Mouse (Mus musculus) CH12.LX (cell line): ENCODE data around the gene Zbtb34. TPM values are rescaled to one million over a fixed set of nuclear protein-coding genes. Genes with fewer than 3 reads are reported as not detected.

Experiments used
- DNase-seq: peaks from one replicate; pipeline ENCODE4 v3.0.0-alpha.2; 2013; ENCODE audit errors: extremely low read depth
- H3K27ac ChIP-seq: 2 replicates; pipeline ENCODE4 v1.5.1; 2012; ENCODE audit warnings: low read depth, mild to moderate bottlenecking, control low read depth, moderate library complexity; ENCODE audit not compliant: insufficient read depth
- H3K27me3 ChIP-seq: replicated peaks from 2 replicates; pipeline ENCODE3; 2012; ENCODE audit warnings: inconsistent platforms
- H3K36me3 ChIP-seq, 2 experiments: replicated peaks in 1 of 2; 2 replicates each; pipeline versions ENCODE3 to v1.6.1; 2012; ENCODE audit warnings: inconsistent platforms in 1 of 2, low read length in 1 of 2, mild to moderate bottlenecking in 1 of 2, mixed read lengths in 1 of 2, moderate library complexity in 1 of 2; ENCODE audit not compliant: control insufficient read depth in 1 of 2, insufficient read depth in 1 of 2
- H3K4me1 ChIP-seq, 2 experiments: 2 replicates each; pipeline ENCODE4 v1.6.1; 2012; ENCODE audit warnings: inconsistent platforms in 1 of 2, moderate library complexity in 1 of 2; ENCODE audit not compliant: insufficient read depth in 2 of 2, control insufficient read depth in 1 of 2
- H3K4me2 ChIP-seq: 2 replicates; pipeline ENCODE4 v1.6.1; 2012; ENCODE audit warnings: low read depth, mild to moderate bottlenecking, control low read depth; ENCODE audit not compliant: poor library complexity, insufficient read depth, severe bottlenecking
- H3K4me3 ChIP-seq, 3 experiments: fragments of 150-350 bp in 1 of 3; sonication (generic) in 1 of 3; replicated peaks in 1 of 3; 2 replicates each; pipeline versions ENCODE3 to v1.5.1; 2011 to 2012; ENCODE audit warnings: low read depth in 2 of 3, low read length in 2 of 3, mild to moderate bottlenecking in 2 of 3, moderate library complexity in 2 of 3, control low read depth in 1 of 3, improper control_type of control experiment in 1 of 3, inconsistent platforms in 1 of 3, mixed read lengths in 1 of 3; ENCODE audit not compliant: poor library complexity in 1 of 3
- H3K79me2 ChIP-seq: replicated peaks from 2 replicates; pipeline ENCODE4 v1.6.1; 2012; ENCODE audit warnings: mild to moderate bottlenecking, moderate library complexity; ENCODE audit not compliant: control insufficient read depth, poor library complexity, insufficient read depth, severe bottlenecking; ENCODE audit errors: extremely low read depth
- H3K9ac ChIP-seq: 2 replicates; pipeline ENCODE4 v1.6.1; 2012; ENCODE audit warnings: low read depth, mild to moderate bottlenecking, control low read depth, moderate library complexity; ENCODE audit not compliant: insufficient read depth
- H3K9me3 ChIP-seq: replicated peaks from 2 replicates; pipeline ENCODE3; 2012; ENCODE audit warnings: low read length, inconsistent platforms, mixed read lengths
- BHLHE40 ChIP-seq: IDR thresholded peaks from 2 replicates; pipeline ENCODE4 v1.6.1; 2011; ENCODE audit warnings: mild to moderate bottlenecking, low read depth, low read length, improper control_type of control experiment
- CHD1 ChIP-seq: IDR thresholded peaks from 2 replicates; pipeline ENCODE4 v1.6.1; 2012; ENCODE audit warnings: low read depth, low read length, improper control_type of control experiment, inconsistent platforms
- CTCF ChIP-seq, 2 experiments: IDR thresholded peaks in 1 of 2; conservative IDR thresholded peaks in 1 of 2; 2 replicates each; pipeline ENCODE4 v1.5.1; 2011 to 2012; ENCODE audit warnings: low read depth in 2 of 2, low read length in 2 of 2, improper control_type of control experiment in 1 of 2, inconsistent platforms in 1 of 2, mild to moderate bottlenecking in 1 of 2, moderate library complexity in 1 of 2
- E2F4 ChIP-seq: IDR thresholded peaks from 2 replicates; pipeline ENCODE4 v1.6.1; 2011; ENCODE audit warnings: low read depth, low read length, improper control_type of control experiment; ENCODE audit not compliant: insufficient replicate concordance
- EP300 ChIP-seq: IDR thresholded peaks from 2 replicates; pipeline ENCODE4 v1.6.1; 2011; ENCODE audit warnings: low read length, improper control_type of control experiment
- HCFC1 ChIP-seq: IDR thresholded peaks from 2 replicates; pipeline ENCODE4 v1.6.1; 2012; ENCODE audit warnings: low read depth, mild to moderate bottlenecking, inconsistent platforms, low read length, improper control_type of control experiment
- JUN ChIP-seq: IDR thresholded peaks from 2 replicates; pipeline ENCODE4 v1.6.1; 2011; ENCODE audit warnings: low read depth, mild to moderate bottlenecking, low read length, improper control_type of control experiment, moderate library complexity; ENCODE audit not compliant: insufficient read depth
- JUND ChIP-seq: conservative IDR thresholded peaks from 2 replicates; pipeline ENCODE4 v1.6.1; 2011; ENCODE audit warnings: low read depth, low read length, improper control_type of control experiment
- MAFK ChIP-seq: IDR thresholded peaks from 2 replicates; pipeline ENCODE4 v1.6.1; 2011; ENCODE audit warnings: low read length, improper control_type of control experiment; ENCODE audit not compliant: insufficient replicate concordance
- MAZ ChIP-seq: IDR thresholded peaks from 2 replicates; pipeline ENCODE4 v1.6.1; 2012; ENCODE audit warnings: low read depth, mild to moderate bottlenecking, inconsistent platforms, low read length, improper control_type of control experiment, moderate library complexity
- NRF1 ChIP-seq: IDR thresholded peaks from 2 replicates; pipeline ENCODE4 v1.6.1; 2014; ENCODE audit warnings: low read depth, mild to moderate bottlenecking, inconsistent platforms, low read length, improper control_type of control experiment, moderate library complexity
- POLR2A ChIP-seq: IDR thresholded peaks from 2 replicates; pipeline ENCODE4 v1.6.1; 2011; ENCODE audit warnings: low read depth, mild to moderate bottlenecking, improper control_type of control experiment, low read length
- SIN3A ChIP-seq: IDR thresholded peaks from 2 replicates; pipeline ENCODE4 v1.6.1; 2012; ENCODE audit warnings: low read length, improper control_type of control experiment, inconsistent platforms
- TBP ChIP-seq: conservative IDR thresholded peaks from 2 replicates; pipeline ENCODE4 v1.6.1; 2011; ENCODE audit warnings: low read depth, low read length, improper control_type of control experiment
- TCF12 ChIP-seq: IDR thresholded peaks from 2 replicates; pipeline ENCODE4 v1.6.1; 2014; ENCODE audit warnings: low read depth, mild to moderate bottlenecking, inconsistent platforms, low read length, improper control_type of control experiment
- UBTF ChIP-seq: IDR thresholded peaks from 2 replicates; pipeline ENCODE4 v1.6.1; 2012; ENCODE audit warnings: low read depth, mild to moderate bottlenecking, inconsistent platforms, low read length, improper control_type of control experiment, moderate library complexity
- ZKSCAN1 ChIP-seq: IDR thresholded peaks from 2 replicates; pipeline ENCODE4 v1.6.1; 2012; ENCODE audit warnings: low read depth, inconsistent platforms, low read length, improper control_type of control experiment, borderline replicate concordance
- ZMIZ1 ChIP-seq: IDR thresholded peaks from 2 replicates; pipeline ENCODE4 v1.6.1; 2012; ENCODE audit warnings: low read depth, mild to moderate bottlenecking, inconsistent platforms, low read length, improper control_type of control experiment
- dilution Hi-C: fragments of 300-500 bp; cut with MboI; formaldehyde crosslinking; loops from 2 replicates; pipeline ENCODE4 v1.14.3; 2020; ENCODE audit warnings: low sequenced_read_pairs; ENCODE audit not compliant: extremely low pct_unique_long_range_greater_than_20kb, extremely low pct_ligation_motif_present
- in situ Hi-C: fragments of 300-500 bp; cut with MboI; formaldehyde crosslinking; loops from 3 replicates; pipeline ENCODE4 v1.14.3; 2019; ENCODE audit warnings: low sequenced_read_pairs, low pct_ligation_motif_present, low pct_unique_long_range_greater_than_20kb, mixed read lengths
- polyA plus RNA-seq: library from polyadenylated mRNA; unstranded; fragments of >175 nt; gene quantifications from 2 replicates; pipeline ENCODE4 v1.2.1, GENCODE M21; 2012; ENCODE audit warnings: low read depth; ENCODE audit not compliant: insufficient read length
- total RNA-seq, 2 experiments: library from RNA; depleted of rRNA; stranded (reverse); fragments of 300-350 nt in 1 of 2; fragments of >200 nt in 1 of 2; gene quantifications; 2 replicates each; pipeline ENCODE4 v1.2.3; 2012 to 2014

Gene Zbtb34
- total and polyA plus RNA-seq, 3 experiments, result 3.4 to 5.8 (median 5.0) TPM

DNA sequence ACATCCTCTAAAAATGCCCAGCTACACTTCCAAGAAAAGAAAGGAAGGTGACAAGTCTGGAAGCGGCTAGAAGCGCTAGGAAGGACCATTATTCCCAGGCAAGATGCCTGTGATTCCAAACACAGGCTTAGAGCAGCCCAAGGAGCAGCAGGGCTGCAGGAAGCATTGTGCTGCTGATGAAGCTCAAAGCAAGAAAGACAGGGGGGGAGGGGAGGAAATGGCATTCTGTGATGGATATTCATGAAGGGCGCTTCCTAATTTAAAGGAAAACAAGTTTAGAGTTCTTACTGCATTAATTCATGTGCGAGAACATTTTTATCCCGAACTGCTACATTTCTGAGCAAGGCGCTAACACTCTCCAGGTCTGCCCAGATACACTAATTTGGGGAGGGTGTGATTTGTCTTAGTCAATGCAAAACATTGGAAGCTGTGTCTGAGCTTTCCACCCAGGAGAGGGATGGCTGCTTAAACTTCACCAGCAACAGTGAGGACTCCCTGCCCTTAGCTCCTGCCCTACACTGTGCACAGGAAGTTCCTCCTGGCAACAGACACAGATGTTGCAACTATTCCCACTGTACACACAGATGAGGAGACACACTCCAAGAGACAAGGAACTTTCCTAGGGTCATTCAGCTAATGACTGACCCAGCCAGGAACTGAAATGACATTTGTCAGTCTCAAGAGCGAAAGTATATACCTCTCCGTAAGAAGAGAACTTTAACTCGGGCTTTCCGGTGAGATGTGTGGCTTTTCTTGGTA lies 4.3 kb downstream of the Zbtb34 start:
- no peaks in the 10 kb centered on the region for H3K9me3 ChIP-seq
- no peak for DNase-seq
- no peak overlapping the region for H3K9ac ChIP-seq
- peaks cover 3 to 33% of the 10 kb centered on the region in 2 experiments for H3K4me1 ChIP-seq
- peaks cover 6% of the 10 kb centered on the region; the same call in 1 of the 2 replicates for H3K79me2 ChIP-seq
- TF ChIP-seq E2F4, result no peak
- H3K27ac ChIP-seq, result no peak overlapping the region
- H3K4me3 ChIP-seq, result no peak overlapping the region
- no peaks in the 10 kb centered on the region for H3K27me3 ChIP-seq
- in situ Hi-C loops, result no loop called here
- H3K4me2 ChIP-seq, result no peak overlapping the region
- dilution Hi-C loops, result no loop called here
- peaks cover 12 to 49% of the 10 kb centered on the region in 2 experiments for H3K36me3 ChIP-seq

DNA sequence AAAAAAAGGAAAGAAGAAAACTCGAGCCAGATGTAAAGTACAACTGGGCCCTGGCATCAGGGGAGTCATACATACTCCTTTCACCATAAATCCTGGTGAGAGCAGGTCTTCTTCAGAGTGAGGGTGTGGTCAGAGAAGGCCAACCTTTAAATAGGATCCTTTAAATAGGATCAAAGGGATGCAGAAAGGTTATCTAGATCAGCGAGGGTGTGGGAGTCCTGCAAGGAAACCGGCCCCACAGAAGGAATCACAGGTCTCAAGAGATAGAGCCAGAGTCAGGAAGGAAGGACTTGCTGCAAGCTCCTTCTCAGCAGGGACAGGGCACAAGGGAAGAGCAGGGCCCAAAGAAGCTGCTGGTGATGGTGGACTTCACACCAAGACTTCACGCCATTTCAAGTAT lies 13.7 kb downstream of the Zbtb34 start:
- Histone ChIP-seq H3K4me3 (no peak overlapping the region), H3K4me2 (no peak overlapping the region), H3K27me3 (no peaks in the 10 kb centered on the region), H3K36me3 (peaks cover 20 to 66% of the 10 kb centered on the region in 2 experiments), H3K4me1 (peaks cover 0 to 14% of the 10 kb centered on the region in 2 experiments; a peak in 3 of 4 replicates), H3K79me2 (no peaks in the 10 kb centered on the region), H3K27ac (no peak overlapping the region), H3K9me3 (no peaks in the 10 kb centered on the region), H3K9ac (no peak overlapping the region)
- dilution Hi-C loops, result no loop called here
- no peak for TF ChIP-seq TCF12
- TF ChIP-seq CTCF (conservative IDR thresholded peaks at IDR 0.05 in 1 of 2, IDR thresholded peaks at IDR 0.05 in 1 of 2; ENCODE audit: low read depth in 2 of 2, low read length in 2 of 2), result no peak
- TF ChIP-seq E2F4, result no peak
- no peak for TF ChIP-seq MAFK
- no peak for TF ChIP-seq ZMIZ1
- TF ChIP-seq EP300, result no peak
- no peak for TF ChIP-seq UBTF
- TF ChIP-seq BHLHE40, result no peak
- no peak for TF ChIP-seq HCFC1
- TF ChIP-seq JUN, result no peak
- TF ChIP-seq ZKSCAN1, result no peak
- no peak for TF ChIP-seq NRF1
- DNase-seq, result no peak
- in situ Hi-C loops, result no loop called here

DNA sequence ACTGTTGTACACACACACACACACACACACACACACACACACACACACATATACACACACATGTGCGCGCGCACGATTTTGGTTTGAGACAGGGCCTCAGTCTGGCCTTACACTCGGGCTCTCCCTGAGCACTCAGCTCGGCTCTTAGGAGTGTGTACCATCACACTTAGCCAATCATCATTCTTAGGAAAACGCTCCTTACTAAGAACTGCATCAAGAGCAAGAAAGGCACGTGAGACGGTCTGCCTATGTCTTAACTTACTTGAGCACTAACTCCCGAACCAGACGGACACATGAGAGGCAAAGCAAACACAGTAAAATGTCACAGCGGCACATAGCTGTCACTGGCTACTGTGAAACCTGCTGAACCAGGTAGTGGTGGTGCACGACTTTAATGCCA lies 17.1 kb downstream of the Zbtb34 start:
- no peaks in the 10 kb centered on the region for H3K9me3 ChIP-seq
- H3K9ac ChIP-seq, result no peak overlapping the region
- H3K36me3 ChIP-seq, result peaks cover 27 to 74% of the 10 kb centered on the region in 2 experiments
- no peak overlapping the region for H3K27ac ChIP-seq
- DNase-seq, result no peak
- in situ Hi-C loops, result no loop called here
- no peak overlapping the region for H3K4me2 ChIP-seq
- peaks cover 0 to 21% of the 10 kb centered on the region in 2 experiments; a peak in 3 of 4 replicates for H3K4me1 ChIP-seq
- no peaks in the 10 kb centered on the region for H3K27me3 ChIP-seq
- H3K4me3 ChIP-seq, result no peak overlapping the region
- dilution Hi-C loops, result no loop called here
- H3K79me2 ChIP-seq, result no peaks in the 10 kb centered on the region
- no peak for TF ChIP-seq JUND
- TF ChIP-seq HCFC1, result no peak
- TF ChIP-seq SIN3A, result no peak
- TF ChIP-seq CTCF (conservative IDR thresholded peaks at IDR 0.05 in 1 of 2, IDR thresholded peaks at IDR 0.05 in 1 of 2; ENCODE audit: low read depth in 2 of 2, low read length in 2 of 2), result no peak
- TF ChIP-seq E2F4, result no peak
- no peak for TF ChIP-seq TBP
- no peak for TF ChIP-seq MAZ
- no peak for TF ChIP-seq CHD1
- no peak for TF ChIP-seq POLR2A
- TF ChIP-seq TCF12, result no peak
- no peak for TF ChIP-seq ZMIZ1
